Mouse (Mus musculus): Measurements from ENCODE around the gene Flvcr2. TPM values are rescaled to one million over a fixed set of nuclear protein-coding genes. Genes with fewer than 3 reads are reported as not detected.

Flvcr2 gene
- total and polyA plus RNA-seq, 3 experiments, result 0.07 TPM; not detected in 2

GRCm38 (mm10) chr12:85853836-85854235, 107.5 kb downstream of the Flvcr2 start (continued):
- TF ChIP-seq ETS1 (IDR thresholded peaks at IDR 0.05; ENCODE audit: low read depth, low read length), result no peak
- no peak for TF ChIP-seq KAT2A (conservative IDR thresholded peaks at IDR 0.05; ENCODE audit: low read depth, low read length)

GRCm38 (mm10) chr12:85854271-85854670, 107.9 kb downstream of the Flvcr2 start:
- no peaks in the 10 kb centered on the region; a peak in 1 of 4 replicates for H3K36me3 ChIP-seq (ENCODE audit: control insufficient read depth in 1 of 2, insufficient read depth in 2 of 2, low read length in 2 of 2)
- TF ChIP-seq ETS1 (IDR thresholded peaks at IDR 0.05; ENCODE audit: low read depth, low read length) (no peak), EP300 (IDR thresholded peaks at IDR 0.05; ENCODE audit: low read depth in 1 of 2, low read length in 2 of 2) (no peak)

GRCm38 (mm10) chr12:85857300-85857699, 111.0 kb downstream of the Flvcr2 start:
- no peaks in the 10 kb centered on the region; a peak in 1 of 4 replicates for H3K36me3 ChIP-seq (ENCODE audit: control insufficient read depth in 1 of 2, insufficient read depth in 2 of 2, low read length in 2 of 2)
- TF ChIP-seq TAL1 (IDR thresholded peaks at IDR 0.05; ENCODE audit: low read length) (no peak), TBP (IDR thresholded peaks at IDR 0.05; ENCODE audit: low read depth, low read length) (no peak), HCFC1 (IDR thresholded peaks at IDR 0.05; ENCODE audit: low read depth, low read length) (no peak), TCF12 (IDR thresholded peaks at IDR 0.05; ENCODE audit: low read depth, low read length) (no peak), JUND (IDR thresholded peaks at IDR 0.05; ENCODE audit: low read depth, low read length) (no peak), ZKSCAN1 (IDR thresholded peaks at IDR 0.05; ENCODE audit: low read depth, low read length) (no peak), GABPA (IDR thresholded peaks at IDR 0.05; ENCODE audit: low read depth, low read length) (no peak), ELF1 (IDR thresholded peaks at IDR 0.05; ENCODE audit: low read depth, low read length) (no peak), CHD1 (IDR thresholded peaks at IDR 0.05; ENCODE audit: low read depth, low read length) (no peak)
- no peak overlapping the region for H3K4me3 ChIP-seq (ENCODE audit: control insufficient read depth in 1 of 2, insufficient read depth in 1 of 2, low read depth in 2 of 2, low read length in 2 of 2)
- DNase-seq (ENCODE audit: low read depth, low spot score), result no peak
- no peaks in the 10 kb centered on the region for H3K9me3 ChIP-seq (replicated peaks; ENCODE audit: insufficient read depth, low read length)
- H3K27me3 ChIP-seq (ENCODE audit: control insufficient read depth in 1 of 2, insufficient read depth in 2 of 2, low read length in 2 of 2), result no peaks in the 10 kb centered on the region
- no peak overlapping the region for H3K9ac ChIP-seq (ENCODE audit: control insufficient read depth, low read depth, low read length, poor library complexity, severe bottlenecking)
- H3K79me2 ChIP-seq (ENCODE audit: control insufficient read depth, insufficient read depth, low read length, poor library complexity), result no peaks in the 10 kb centered on the region
- no peaks in the 10 kb centered on the region; a peak in 1 of 4 replicates for H3K4me1 ChIP-seq (ENCODE audit: control insufficient read depth in 1 of 2, insufficient read depth in 2 of 2, low read length in 2 of 2)
- no peak overlapping the region for H3K27ac ChIP-seq (ENCODE audit: control insufficient read depth, low read depth, low read length)

More at GRCm38 (mm10) chr12:85854271-85854670, 107.9 kb downstream of the Flvcr2 start:
- Histone ChIP-seq H3K27ac (ENCODE audit: control insufficient read depth, low read depth, low read length) (no peak overlapping the region), H3K9me3 (replicated peaks; ENCODE audit: insufficient read depth, low read length) (no peaks in the 10 kb centered on the region), H3K9ac (ENCODE audit: control insufficient read depth, low read depth, low read length, poor library complexity, severe bottlenecking) (no peak overlapping the region), H3K4me1 (ENCODE audit: control insufficient read depth in 1 of 2, insufficient read depth in 2 of 2, low read length in 2 of 2) (no peaks in the 10 kb centered on the region; a peak in 1 of 4 replicates), H3K27me3 (ENCODE audit: control insufficient read depth in 1 of 2, insufficient read depth in 2 of 2, low read length in 2 of 2) (no peaks in the 10 kb centered on the region), H3K79me2 (ENCODE audit: control insufficient read depth, insufficient read depth, low read length, poor library complexity) (no peaks in the 10 kb centered on the region), H3K4me3 (ENCODE audit: control insufficient read depth in 1 of 2, insufficient read depth in 1 of 2, low read depth in 2 of 2, low read length in 2 of 2) (no peak overlapping the region)
- DNase-seq (ENCODE audit: low read depth, low spot score), result no peak

GRCm38 (mm10) chr12:85859111-85859510, 112.8 kb downstream of the Flvcr2 start:
- Histone ChIP-seq H3K36me3 (ENCODE audit: control insufficient read depth in 1 of 2, insufficient read depth in 2 of 2, low read length in 2 of 2) (no peaks in the 10 kb centered on the region; a peak in 1 of 4 replicates), H3K4me3 (ENCODE audit: control insufficient read depth in 1 of 2, insufficient read depth in 1 of 2, low read depth in 2 of 2, low read length in 2 of 2) (no peak overlapping the region), H3K79me2 (ENCODE audit: control insufficient read depth, insufficient read depth, low read length, poor library complexity) (no peaks in the 10 kb centered on the region), H3K27me3 (ENCODE audit: control insufficient read depth in 1 of 2, insufficient read depth in 2 of 2, low read length in 2 of 2) (no peaks in the 10 kb centered on the region), H3K9ac (ENCODE audit: control insufficient read depth, low read depth, low read length, poor library complexity, severe bottlenecking) (no peak overlapping the region), H3K4me1 (ENCODE audit: control insufficient read depth in 1 of 2, insufficient read depth in 2 of 2, low read length in 2 of 2) (no peaks in the 10 kb centered on the region; a peak in 1 of 4 replicates), H3K9me3 (replicated peaks; ENCODE audit: insufficient read depth, low read length) (no peaks in the 10 kb centered on the region), H3K27ac (ENCODE audit: control insufficient read depth, low read depth, low read length) (no peak overlapping the region)
- no peak for DNase-seq (ENCODE audit: low read depth, low spot score)
- TF ChIP-seq E2F4 (IDR thresholded peaks at IDR 0.05; ENCODE audit: borderline replicate concordance, low read depth, low read length) (no peak), MAFK (IDR thresholded peaks at IDR 0.05; ENCODE audit: borderline replicate concordance, low read depth, low read length) (no peak), KAT2A (conservative IDR thresholded peaks at IDR 0.05; ENCODE audit: low read depth, low read length) (no peak), EP300 (IDR thresholded peaks at IDR 0.05; ENCODE audit: low read depth in 1 of 2, low read length in 2 of 2) (no peak), MAX (IDR thresholded peaks at IDR 0.05; ENCODE audit: low read length) (no peak), MYC (IDR thresholded peaks at IDR 0.05; ENCODE audit: low read depth, low read length) (no peak), MAZ (IDR thresholded peaks at IDR 0.05; ENCODE audit: low read depth, low read length) (no peak)

Data from MEL (cell line).